Mouse (Mus musculus): Measurements from ENCODE around the gene Abcc2. TPM values are rescaled to one million over a fixed set of nuclear protein-coding genes. Genes with fewer than 3 reads are reported as not detected.

Abcc2 gene
- polyA plus RNA-seq, 1 experiment from 2014 or later, result 0.12 TPM

DNA sequence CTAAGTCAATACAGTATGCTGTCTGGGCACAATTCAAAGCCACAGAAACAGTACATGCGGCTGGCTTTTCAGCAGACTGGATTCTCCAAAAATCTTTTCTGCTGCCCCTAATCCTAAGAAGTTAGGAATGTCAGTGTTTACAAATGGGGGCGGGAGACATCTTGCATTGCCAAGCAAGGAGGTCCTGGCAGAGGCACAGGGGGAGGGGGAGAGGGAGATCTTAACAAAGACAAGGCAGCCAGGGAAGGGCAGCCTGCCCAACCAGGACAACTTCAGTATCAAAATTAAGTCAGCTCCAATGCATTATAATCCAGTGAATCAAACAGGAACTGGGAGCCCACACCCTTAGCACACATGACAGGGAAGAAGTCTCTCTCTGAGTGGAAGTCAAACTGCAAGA, 94.0 kb downstream of the Abcc2 start:
- Histone ChIP-seq H3K4me3 (no peak overlapping the region), H3K27ac (replicated peaks) (no peak overlapping the region), H3K9me3 (no peaks in the 10 kb centered on the region), H3K4me1 (replicated peaks) (peaks cover 31% of the 10 kb centered on the region), H3K36me3 (peaks cover 7% of the 10 kb centered on the region; the same call in 1 of the 2 replicates), H3K27me3 (no peaks in the 10 kb centered on the region), H3K4me2 (no peak overlapping the region), H3K9ac (no peak overlapping the region)
- no peak for ATAC-seq (ENCODE audit: low FRiP score, low read depth)
- 23% methylated on average over 2 of the region's 2 CpGs for WGBS

DNA sequence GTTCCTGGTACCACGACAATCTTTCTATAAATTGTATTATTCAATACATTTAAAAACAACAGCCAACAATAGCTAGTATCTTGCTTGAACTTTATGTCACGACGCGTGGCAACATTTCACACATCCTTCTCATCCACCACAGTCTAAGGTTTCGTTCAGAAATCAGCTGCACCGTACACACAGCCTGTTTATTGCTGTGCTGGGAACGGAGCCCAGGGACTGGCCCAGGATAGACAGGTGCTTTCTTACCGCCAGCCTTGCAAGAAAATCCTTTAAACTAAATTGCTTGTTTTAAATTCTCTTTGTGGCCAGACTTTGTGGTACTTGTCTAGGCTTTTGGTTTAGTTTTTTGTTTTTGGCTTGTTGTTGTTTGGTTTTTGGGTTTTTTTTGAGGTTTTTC, 95.4 kb downstream of the Abcc2 start:
- ATAC-seq (ENCODE audit: low FRiP score, low read depth), result no peak
- Histone ChIP-seq H3K4me1 (replicated peaks) (peaks cover 31% of the 10 kb centered on the region), H3K4me2 (no peak overlapping the region), H3K4me3 (no peak overlapping the region), H3K27ac (replicated peaks) (no peak overlapping the region), H3K36me3 (no peaks in the 10 kb centered on the region), H3K9me3 (no peaks in the 10 kb centered on the region), H3K9ac (no peak overlapping the region), H3K27me3 (no peaks in the 10 kb centered on the region)
- WGBS, result 76% methylated on average over 8 of the region's 8 CpGs

DNA sequence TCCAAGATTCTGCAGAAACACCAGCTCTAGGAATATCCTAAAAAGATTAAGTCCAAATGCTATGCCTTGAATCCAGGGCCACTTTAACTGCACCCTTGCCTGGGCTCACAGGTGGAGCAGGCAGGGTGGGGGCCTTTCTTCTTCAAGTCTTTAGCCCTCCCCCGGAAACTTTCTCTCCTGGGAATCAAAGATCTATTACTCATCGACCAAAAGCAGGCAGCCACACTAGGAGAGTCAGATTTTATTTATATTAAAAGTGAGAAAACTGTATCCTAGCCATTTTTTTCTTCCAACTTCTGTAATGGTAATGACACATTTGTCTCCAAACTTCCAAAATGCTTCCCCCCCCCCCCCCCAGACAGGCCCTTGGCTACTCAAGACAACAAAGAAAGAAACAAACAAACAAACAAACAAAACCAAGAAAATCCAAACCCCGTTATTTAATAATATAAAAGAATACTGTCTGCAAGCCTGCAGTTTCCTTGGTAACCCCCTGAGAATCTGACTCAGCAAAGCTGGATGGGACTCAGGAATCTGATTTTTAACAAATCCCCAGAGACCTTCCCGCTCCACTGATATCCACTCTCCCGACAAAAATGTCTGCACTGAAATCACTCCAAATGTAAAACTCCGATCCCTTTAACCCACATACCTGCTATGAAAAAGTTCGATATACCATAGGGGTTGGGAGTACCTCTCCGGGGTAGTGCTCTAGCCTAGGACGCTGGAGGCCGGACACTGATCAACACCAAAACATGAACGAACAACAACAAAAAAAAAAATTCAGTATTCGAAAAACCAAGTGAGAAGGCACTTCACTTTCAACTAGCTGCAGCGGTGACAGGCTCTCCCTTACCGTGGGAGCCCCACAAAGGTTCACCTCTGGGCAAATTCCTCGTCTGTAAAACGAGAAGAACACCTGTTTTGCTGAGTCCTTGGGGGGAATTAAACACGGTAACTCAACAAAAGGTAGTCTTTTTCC, 96.4 kb downstream of the Abcc2 start:
- Histone ChIP-seq H3K27me3 (no peaks in the 10 kb centered on the region), H3K4me2 (peak overlapping the region; percentile 74), H3K27ac (replicated peaks) (peak overlapping the region; percentile 90; the same call in 1 of the 2 replicates), H3K4me1 (replicated peaks) (peaks cover 36% of the 10 kb centered on the region), H3K9me3 (no peaks in the 10 kb centered on the region), H3K36me3 (no peaks in the 10 kb centered on the region), H3K9ac (peak overlapping the region; percentile 72), H3K4me3 (peak overlapping the region; percentile 74)
- 6% methylated on average over 17 of the region's 17 CpGs for WGBS
- ATAC-seq (ENCODE audit: low FRiP score, low read depth), result no peak

DNA sequence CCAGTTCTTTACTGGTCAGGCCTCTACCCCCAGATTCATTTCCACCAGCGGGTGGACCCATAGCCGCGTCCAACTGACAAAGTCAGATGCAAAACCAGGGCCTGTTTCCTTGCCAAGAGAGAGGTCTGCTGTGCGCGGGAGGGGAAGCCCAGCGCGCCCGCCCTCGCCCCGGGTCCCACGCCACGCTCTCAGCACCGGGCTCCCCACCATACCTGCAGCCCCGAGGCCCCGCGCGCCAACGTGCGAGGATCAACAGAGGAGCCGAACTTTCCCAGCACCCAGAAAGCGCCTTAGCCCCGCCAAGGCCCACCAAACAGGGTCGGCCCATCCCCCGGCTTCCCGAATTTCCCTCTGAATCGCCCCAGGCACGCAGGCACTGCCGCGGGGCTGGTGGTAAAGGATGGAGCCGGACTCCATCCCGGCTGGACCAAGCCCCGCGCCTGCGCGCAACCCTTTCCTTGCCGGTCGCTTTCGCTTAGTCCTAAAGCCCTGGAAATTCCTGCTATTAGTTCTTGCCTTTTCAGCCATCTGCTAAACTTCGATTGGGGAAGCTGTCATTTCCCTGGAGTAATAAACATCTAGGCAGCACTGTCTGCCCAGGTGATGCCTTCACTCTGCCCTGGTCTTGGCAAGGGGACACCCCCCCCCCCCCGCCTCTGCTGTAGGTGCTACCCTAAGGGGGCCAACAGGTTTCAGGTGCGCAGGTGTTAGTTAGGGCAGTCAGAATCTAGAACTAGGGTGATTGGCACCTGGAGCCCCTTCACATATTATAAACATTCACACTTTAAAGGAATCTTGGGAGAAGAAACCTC, 97.6 kb downstream of the Abcc2 start:
- Histone ChIP-seq H3K4me1 (replicated peaks) (peaks cover 36% of the 10 kb centered on the region), H3K9me3 (no peaks in the 10 kb centered on the region), H3K36me3 (no peaks in the 10 kb centered on the region), H3K9ac (peak overlapping the region; percentile 72), H3K27ac (replicated peaks) (peak overlapping the region; percentile 90), H3K4me2 (peak overlapping the region; percentile 74), H3K4me3 (peak overlapping the region; percentile 74), H3K27me3 (no peaks in the 10 kb centered on the region)
- peak; percentile 91 for ATAC-seq (ENCODE audit: low FRiP score, low read depth)
- 2% methylated on average over 41 of the region's 41 CpGs for WGBS

DNA sequence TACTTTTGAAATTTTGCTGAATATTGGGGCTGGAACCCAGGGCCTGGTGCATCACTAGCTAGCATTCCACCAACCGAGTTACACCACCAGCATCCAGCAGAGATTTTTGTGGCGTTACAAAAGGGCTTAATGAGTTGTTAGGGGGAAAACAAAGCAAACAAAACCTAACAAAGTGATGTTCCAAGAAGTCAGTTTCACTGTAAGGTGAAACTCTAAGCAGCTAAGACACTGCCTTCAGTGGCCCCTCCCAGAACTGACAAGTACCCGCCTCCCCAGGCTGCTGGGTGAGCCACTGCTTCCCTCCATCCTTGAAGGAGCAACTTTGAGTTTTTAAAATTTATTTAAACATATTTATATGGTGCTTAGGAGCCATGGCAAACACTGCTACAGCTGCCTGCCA, 98.4 kb downstream of the Abcc2 start:
- 18% methylated on average over 3 of the region's 3 CpGs for WGBS
- ATAC-seq (ENCODE audit: low FRiP score, low read depth), result no peak
- Histone ChIP-seq H3K36me3 (no peaks in the 10 kb centered on the region), H3K9ac (no peak overlapping the region), H3K27me3 (no peaks in the 10 kb centered on the region), H3K4me2 (0 out of 2 replicates have a peak overlapping the region, but pooled peaks have one; percentile 74), H3K27ac (replicated peaks) (no peak overlapping the region), H3K4me3 (no peak overlapping the region), H3K4me1 (replicated peaks) (peaks cover 36% of the 10 kb centered on the region), H3K9me3 (no peaks in the 10 kb centered on the region)

DNA sequence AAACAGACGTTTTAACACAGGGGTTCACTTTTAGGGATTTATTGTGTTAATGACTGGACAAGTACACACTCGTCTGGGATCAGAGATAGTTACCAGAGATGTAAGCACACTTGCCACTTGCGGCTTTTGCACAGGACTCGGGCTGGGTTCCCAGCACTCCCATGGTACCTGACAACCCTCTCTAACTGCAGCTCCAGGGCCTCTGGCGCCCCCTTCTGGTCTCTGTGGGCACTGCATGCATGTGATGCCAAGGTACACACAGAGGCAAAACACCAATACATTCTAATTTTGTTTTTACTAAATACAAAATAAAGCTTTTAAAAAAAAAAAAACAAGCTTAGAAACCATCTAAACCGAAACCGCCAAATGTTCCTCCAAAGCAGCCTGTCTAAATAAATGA, 99.6 kb downstream of the Abcc2 start:
- H3K27me3 ChIP-seq, result no peaks in the 10 kb centered on the region
- no peaks in the 10 kb centered on the region for H3K9me3 ChIP-seq
- H3K4me1 ChIP-seq (replicated peaks), result peaks cover 30% of the 10 kb centered on the region
- no peak overlapping the region for H3K4me3 ChIP-seq
- no peak overlapping the region for H3K4me2 ChIP-seq
- H3K27ac ChIP-seq (replicated peaks), result no peak overlapping the region
- H3K9ac ChIP-seq, result no peak overlapping the region
- WGBS, result 88% methylated on average over 7 of the region's 7 CpGs
- H3K36me3 ChIP-seq, result no peaks in the 10 kb centered on the region
- no peak for ATAC-seq (ENCODE audit: low FRiP score, low read depth)

DNA sequence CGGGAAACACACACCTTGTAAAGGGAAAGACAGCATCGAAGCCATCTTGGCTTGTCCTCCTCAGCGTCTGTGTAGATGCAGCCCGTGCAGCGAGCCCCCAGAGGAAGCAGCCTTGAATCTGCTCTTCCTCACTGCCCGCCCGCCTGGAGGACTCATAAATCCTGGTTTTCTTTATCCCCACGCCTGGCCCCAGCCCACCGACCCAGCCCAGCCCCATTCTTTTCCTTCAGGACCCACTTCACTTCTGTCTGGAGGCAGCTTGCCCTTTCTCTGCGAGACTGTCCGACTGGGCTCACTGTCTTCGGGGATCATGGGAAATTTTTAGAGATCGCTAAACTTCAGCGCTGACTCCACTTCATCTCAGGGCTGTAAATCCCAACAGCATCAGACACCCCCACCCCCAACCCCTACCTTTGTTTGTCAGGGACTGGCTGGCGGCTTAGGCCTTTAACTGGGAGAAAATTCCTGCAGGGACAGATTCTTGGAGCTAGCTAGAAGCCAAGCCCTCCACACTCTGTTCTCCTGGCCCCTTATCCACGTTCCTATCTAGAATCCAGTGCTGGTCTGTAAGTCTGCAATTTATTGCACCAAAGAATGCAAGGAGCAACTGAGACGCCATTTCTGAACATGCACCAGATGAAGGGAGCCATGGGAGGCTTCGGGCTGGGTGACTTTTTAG, 101.0 kb downstream of the Abcc2 start:
- no peak overlapping the region for H3K4me3 ChIP-seq
- H3K4me2 ChIP-seq, result peak overlapping the region; percentile 43
- H3K4me1 ChIP-seq (replicated peaks), result peaks cover 20% of the 10 kb centered on the region
- H3K9me3 ChIP-seq, result no peaks in the 10 kb centered on the region
- H3K9ac ChIP-seq, result no peak overlapping the region
- 22% methylated on average over 18 of the region's 18 CpGs for WGBS
- H3K27me3 ChIP-seq, result no peaks in the 10 kb centered on the region
- no peaks in the 10 kb centered on the region for H3K36me3 ChIP-seq
- 0 out of 2 replicates have a peak overlapping the region, but pooled peaks have one; percentile 3 for H3K27ac ChIP-seq (replicated peaks)
- ATAC-seq (ENCODE audit: low FRiP score, low read depth), result no peak

DNA sequence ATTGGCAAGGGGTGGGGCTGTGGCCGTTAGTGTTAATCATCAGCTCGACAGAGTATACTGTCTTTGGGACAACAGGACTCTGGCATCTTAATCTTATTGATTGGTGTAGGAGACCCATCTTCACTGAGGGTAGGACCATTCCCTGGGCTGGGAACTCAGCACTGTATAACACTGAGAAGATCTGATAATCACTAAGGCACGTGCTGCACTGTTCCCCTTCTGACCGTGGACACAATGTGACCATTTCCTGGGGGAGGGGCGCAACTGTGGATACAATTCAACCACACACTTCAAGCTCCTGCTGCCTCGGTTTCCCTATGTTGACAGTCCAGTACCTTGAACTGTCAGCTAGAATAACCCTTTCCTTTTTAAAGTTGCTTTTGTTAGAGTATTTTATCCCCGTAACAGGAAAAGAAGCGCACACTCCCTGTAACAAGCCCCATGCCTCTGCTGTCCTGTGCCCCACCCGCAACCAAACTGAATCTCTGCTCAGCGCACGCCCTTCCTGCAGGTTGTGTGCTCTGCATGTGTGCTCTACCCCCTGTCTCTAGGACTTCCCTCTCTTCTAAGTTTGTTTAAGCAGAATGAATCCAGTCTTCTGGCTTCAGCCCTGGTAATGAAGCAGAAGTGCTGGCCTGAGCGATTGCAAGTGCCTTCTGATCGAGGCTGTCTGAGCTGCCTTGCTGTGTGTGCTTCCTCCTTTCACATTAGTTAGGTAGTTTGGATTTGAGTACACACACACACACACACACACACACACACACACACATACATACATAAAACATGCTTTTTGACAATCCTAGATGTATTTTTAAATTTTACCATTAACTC, 102.9 kb downstream of the Abcc2 start:
- no peak overlapping the region for H3K27ac ChIP-seq (replicated peaks)
- H3K4me1 ChIP-seq (replicated peaks), result peaks cover 7% of the 10 kb centered on the region; the same call in 1 of the 2 replicates
- no peaks in the 10 kb centered on the region for H3K27me3 ChIP-seq
- ATAC-seq (ENCODE audit: low FRiP score, low read depth), result 0 out of 2 replicates have a peak, but pooled peaks have one; percentile 30
- no peak overlapping the region for H3K4me2 ChIP-seq
- H3K4me3 ChIP-seq, result no peak overlapping the region
- WGBS, result 76% methylated on average over 13 of the region's 13 CpGs
- H3K36me3 ChIP-seq, result no peaks in the 10 kb centered on the region
- no peak overlapping the region for H3K9ac ChIP-seq
- no peaks in the 10 kb centered on the region for H3K9me3 ChIP-seq

DNA sequence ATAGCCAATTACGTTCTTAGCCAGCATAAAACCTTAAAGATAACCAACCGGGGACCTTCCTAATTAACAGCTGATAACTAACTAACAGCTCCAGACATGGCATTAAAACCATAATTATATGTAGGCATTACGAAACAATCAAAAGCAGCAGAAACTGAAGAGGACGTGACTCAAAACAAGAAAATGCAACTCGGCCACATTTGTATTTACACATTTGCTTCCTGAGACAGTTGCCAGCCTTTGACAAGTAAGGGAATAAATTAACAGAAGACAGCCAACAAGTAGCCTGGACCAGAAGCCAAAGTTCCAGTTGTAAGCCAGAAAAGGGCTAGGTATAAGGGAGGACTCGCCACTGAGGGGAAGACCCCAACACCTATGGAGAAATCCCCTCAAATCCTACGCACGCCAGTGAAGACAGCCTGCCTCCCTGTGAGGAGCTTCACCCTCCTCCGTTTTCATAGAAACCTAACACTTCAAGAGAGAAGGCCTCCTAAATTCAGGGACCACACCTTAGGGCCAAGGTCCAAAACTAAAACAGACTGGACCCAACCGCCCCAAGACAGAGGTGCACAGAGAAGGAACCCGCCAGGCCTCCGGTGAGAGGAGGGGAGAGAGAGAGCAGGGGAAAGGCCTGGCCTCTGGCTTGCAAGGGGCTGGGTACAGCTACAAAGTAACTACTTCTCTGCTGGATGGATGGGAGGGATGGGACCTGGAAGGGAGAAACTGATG, 104.5 kb downstream of the Abcc2 start:
- Histone ChIP-seq H3K27ac (replicated peaks) (no peak overlapping the region), H3K9me3 (no peaks in the 10 kb centered on the region), H3K4me1 (replicated peaks) (0 out of 2 replicates have a peak, but pooled peaks cover 5% of the 10 kb centered on the region), H3K27me3 (no peaks in the 10 kb centered on the region), H3K9ac (no peak overlapping the region), H3K4me3 (no peak overlapping the region), H3K4me2 (no peak overlapping the region), H3K36me3 (no peaks in the 10 kb centered on the region)
- WGBS, result 88% methylated on average over 12 of the region's 12 CpGs
- ATAC-seq (ENCODE audit: low FRiP score, low read depth), result no peak

DNA sequence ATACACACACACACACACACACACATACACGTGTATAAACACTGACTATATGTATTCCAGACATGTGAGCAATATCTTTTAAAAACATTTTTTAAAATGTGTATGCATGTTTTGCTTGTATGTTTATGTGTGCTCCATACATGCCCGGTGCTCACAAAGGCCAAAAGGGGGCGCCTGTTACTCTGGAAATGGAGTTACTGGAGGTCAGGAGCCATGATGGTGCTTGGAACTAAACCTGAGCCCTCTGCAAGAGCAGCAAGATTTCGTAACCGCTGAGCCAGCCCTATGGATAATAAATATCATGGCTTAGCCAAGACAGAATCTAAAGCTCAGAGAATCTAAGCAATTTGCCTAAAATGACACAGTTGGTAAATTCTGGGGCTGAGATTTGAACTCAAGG, 105.2 kb downstream of the Abcc2 start:
- H3K4me2 ChIP-seq, result no peak overlapping the region
- no peak for ATAC-seq (ENCODE audit: low FRiP score, low read depth)
- H3K4me1 ChIP-seq (replicated peaks), result 0 out of 2 replicates have a peak, but pooled peaks cover 5% of the 10 kb centered on the region
- no peak overlapping the region for H3K4me3 ChIP-seq
- H3K27me3 ChIP-seq, result no peaks in the 10 kb centered on the region
- no peaks in the 10 kb centered on the region for H3K9me3 ChIP-seq
- H3K27ac ChIP-seq (replicated peaks), result no peak overlapping the region
- H3K36me3 ChIP-seq, result no peaks in the 10 kb centered on the region
- no peak overlapping the region for H3K9ac ChIP-seq
- 87% methylated on average over 5 of the region's 5 CpGs for WGBS
